Comparison of ENCODE assay signal across 25 mouse cellular contexts in the genomic region with DNA sequence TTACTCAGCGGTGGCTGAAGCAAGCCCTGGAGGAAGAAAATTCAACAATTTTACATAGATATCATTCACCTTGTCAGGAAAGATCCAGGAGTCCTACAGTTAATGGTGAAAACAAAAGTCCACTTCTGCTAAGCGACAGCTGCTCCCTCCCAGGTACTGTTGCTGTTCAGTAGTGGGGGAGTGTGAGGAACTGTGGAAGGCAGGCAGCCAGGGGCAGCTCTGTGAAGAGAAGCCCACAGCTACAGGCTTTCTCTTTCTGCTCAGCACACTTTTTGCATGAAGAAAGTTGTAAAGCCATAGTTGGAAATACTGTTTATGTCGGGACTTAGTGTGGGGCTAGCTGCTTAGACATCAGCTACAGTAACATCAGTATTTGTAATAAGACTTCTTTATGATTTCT.
"Had no signal": no experiment of that assay in that cellular context is flagged by ENCODE, and none has a peak within 500 bp of the region (broad histone marks: within the 10 kb centered on the region; RNA-seq: fewer than 3 reads in every experiment).

No protein-coding gene starts in this region.

- H3K4me3 ChIP-seq: heart, embryonic 13.5 days; heart, embryonic 15.5 days; hindbrain, embryonic 13.5 days; hindbrain, embryonic 15.5 days; kidney, embryonic 15.5 days; limb, embryonic 10.5 days; limb, embryonic 12.5 days; liver, embryonic 13.5 days; liver, embryonic 15.5 days had no signal

- H3K9ac ChIP-seq: forebrain, postnatal 0 days; heart, embryonic 13.5 days; heart, embryonic 15.5 days; hindbrain, embryonic 13.5 days; hindbrain, embryonic 15.5 days; kidney, embryonic 15.5 days; limb, embryonic 12.5 days; liver, embryonic 13.5 days; liver, embryonic 15.5 days had no signal

- ATAC-seq: forebrain, postnatal 0 days; hindbrain, postnatal 0 days; intestine, embryonic 16.5 days had no signal

- H3K27ac ChIP-seq: heart, embryonic 13.5 days; heart, embryonic 15.5 days; hindbrain, embryonic 13.5 days; hindbrain, embryonic 15.5 days; hindbrain, postnatal 0 days; kidney, embryonic 15.5 days; kidney, postnatal 0 days; limb, embryonic 10.5 days; limb, embryonic 12.5 days; liver, embryonic 13.5 days; liver, embryonic 15.5 days had no signal

- H3K4me2 ChIP-seq: heart, embryonic 13.5 days; heart, embryonic 15.5 days; hindbrain, embryonic 13.5 days; hindbrain, embryonic 15.5 days; kidney, embryonic 15.5 days; limb, embryonic 12.5 days; liver, embryonic 11.5 days; liver, embryonic 13.5 days; liver, embryonic 15.5 days had no signal

- H3K4me1 ChIP-seq: heart, embryonic 15.5 days; hindbrain, embryonic 13.5 days; hindbrain, embryonic 15.5 days; kidney, embryonic 15.5 days; liver, embryonic 13.5 days; liver, embryonic 15.5 days had no signal

- H3K27me3 ChIP-seq: heart, embryonic 13.5 days; heart, embryonic 15.5 days; hindbrain, embryonic 13.5 days; hindbrain, embryonic 15.5 days; kidney, embryonic 15.5 days; limb, embryonic 12.5 days; liver, embryonic 13.5 days; liver, embryonic 15.5 days had no signal

- H3K9me3 ChIP-seq: heart, embryonic 13.5 days; heart, embryonic 15.5 days; hindbrain, embryonic 13.5 days; hindbrain, embryonic 15.5 days; kidney, embryonic 15.5 days; limb, embryonic 10.5 days; limb, embryonic 12.5 days; liver, embryonic 13.5 days; liver, embryonic 15.5 days had no signal

- DNase-seq: forebrain, postnatal 0 days; gastrocnemius, postnatal 14 days; gastrocnemius, postnatal 36 days; heart, adult 18-20 months; heart, postnatal 14 days; heart, postnatal 36 days; kidney, adult 11 months; kidney, adult 2 months; kidney, adult 9 months; kidney, postnatal 25 days; kidney, postnatal 4 days; liver; liver, embryonic 13.5 days had no signal
